Mouse (Mus musculus) cerebellum, adult 11-12 months (tissue): ENCODE data around the gene Atg10.
"Not testable (repeated sequence)": the region's sequence is repeated elsewhere in the genome, so short reads cannot be mapped to it uniquely, and the experiment has no call there.

Experiments
- DNase-seq: peaks from one replicate; pipeline ENCODE4 v3.0.0; 2022

The Atg10 gene

DNA sequence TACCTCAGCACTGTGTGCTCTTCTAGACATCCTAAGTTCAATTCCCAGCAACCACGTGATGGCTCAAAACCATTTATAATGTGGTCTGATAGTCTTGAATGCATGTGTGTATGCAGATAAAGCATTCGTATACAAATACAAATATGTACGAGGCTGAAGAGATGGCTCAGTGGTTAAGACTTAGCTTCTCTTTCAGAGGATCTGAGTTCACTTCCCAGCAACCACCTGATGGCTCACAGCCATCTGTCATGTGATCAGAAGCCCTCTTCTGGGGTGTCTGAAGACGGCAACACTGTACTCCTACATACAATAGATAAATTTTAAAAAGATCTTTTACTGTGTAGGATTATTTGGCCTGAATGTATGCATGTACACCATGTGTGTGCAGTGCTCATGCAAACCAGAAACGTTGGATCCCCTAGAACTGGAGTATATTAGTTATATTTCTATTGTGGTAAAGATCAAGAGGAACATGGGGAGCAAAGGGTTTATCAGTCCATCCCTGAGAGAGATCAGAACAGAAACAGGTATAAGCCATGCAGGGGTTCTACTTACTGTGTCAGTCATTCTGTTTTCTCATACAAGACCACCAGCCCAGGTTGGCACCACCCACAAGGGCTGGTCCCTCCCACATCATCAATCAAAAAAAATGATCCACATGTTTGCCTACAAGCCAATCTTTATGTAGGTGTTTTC is 296.7 kb downstream of the Atg10 start:
- DNase-seq = no peak

DNA sequence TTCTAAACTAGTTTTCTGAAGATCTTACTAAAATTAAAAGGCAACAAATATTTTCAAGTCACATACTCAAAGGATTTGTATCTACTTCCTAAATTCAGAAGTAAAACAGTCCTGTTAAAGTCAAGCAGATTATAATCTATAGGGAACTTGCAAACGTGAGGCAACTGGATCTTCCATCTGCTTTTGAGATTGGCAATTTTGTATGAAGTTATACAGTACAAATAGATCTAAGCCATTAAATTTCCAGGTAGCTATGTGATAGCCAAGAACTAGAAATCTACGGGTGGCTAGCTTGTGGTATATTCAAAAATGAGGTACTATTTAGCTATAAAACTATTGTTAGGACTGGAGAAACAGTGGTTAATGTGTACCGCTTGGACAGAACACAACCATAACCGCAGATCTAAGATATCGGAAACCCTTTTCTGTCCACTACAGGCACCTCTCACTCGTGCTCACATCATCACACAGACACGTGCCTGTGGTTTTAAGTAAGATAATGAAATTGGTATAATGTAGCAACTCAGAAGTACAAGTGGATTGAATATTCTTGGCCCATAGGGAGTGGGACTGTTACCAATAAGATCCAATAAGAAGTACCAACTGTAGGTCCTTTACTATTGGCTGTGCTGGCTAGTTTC is 297.5 kb downstream of the Atg10 start:
- DNase-seq = no peak

DNA sequence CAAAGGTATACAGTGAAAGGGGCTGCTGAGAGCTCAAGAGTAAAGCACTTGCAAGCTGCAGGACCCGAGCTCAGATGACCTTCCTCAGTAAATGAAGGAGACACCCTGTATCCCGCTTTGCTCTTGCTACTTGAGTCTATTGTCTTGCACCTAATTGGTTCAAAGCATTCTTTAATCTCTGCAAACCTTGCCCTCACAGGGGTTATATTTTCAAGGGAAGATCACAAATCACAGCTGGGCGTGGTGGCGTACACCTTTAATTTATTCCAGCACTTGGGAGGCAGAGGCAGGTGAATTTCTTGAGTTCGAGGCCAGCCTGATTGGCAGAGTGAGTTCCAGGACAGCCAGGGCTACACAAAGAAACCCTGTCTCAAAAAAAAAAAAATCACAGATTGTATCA is 298.6 kb downstream of the Atg10 start:
- no peak for DNase-seq

DNA sequence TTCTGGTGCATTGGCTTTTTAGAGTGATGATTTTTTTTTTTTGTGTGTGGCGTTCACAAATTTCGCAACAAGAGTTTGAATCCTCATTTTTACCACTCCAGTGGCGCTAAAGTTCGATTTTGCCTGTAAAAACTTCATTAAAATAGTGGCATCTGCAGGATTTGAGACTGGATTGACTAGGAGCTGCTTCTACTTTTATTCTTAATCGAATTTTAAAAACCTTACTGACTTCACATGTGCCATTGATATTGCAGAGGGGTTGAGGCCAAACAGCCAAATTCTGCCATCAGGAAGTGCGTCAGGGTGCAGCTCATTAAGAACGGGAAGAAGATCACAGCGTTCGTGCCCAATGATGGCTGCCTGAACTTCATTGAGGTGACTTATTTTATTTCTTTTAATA is 299.7 kb downstream of the Atg10 start:
- no peak for DNase-seq

DNA sequence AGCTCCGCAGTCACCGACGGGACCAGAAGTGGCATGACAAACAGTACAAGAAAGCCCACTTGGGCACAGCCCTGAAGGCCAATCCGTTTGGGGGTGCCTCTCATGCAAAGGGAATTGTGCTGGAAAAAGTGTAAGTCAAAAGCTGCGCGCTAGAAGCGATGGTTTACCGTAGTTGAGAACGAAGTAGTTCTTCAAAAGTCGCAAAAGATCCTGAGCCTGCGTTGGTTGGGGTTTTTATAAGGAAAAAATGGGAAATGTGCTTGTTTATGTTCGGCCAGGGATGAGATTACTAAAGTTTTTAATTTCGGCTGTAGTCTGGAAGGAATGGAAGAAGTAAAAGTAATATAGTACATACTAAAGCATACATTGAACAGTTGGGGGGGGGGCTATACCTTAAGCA is 300.2 kb downstream of the Atg10 start:
- not testable (repeated sequence) for DNase-seq

DNA sequence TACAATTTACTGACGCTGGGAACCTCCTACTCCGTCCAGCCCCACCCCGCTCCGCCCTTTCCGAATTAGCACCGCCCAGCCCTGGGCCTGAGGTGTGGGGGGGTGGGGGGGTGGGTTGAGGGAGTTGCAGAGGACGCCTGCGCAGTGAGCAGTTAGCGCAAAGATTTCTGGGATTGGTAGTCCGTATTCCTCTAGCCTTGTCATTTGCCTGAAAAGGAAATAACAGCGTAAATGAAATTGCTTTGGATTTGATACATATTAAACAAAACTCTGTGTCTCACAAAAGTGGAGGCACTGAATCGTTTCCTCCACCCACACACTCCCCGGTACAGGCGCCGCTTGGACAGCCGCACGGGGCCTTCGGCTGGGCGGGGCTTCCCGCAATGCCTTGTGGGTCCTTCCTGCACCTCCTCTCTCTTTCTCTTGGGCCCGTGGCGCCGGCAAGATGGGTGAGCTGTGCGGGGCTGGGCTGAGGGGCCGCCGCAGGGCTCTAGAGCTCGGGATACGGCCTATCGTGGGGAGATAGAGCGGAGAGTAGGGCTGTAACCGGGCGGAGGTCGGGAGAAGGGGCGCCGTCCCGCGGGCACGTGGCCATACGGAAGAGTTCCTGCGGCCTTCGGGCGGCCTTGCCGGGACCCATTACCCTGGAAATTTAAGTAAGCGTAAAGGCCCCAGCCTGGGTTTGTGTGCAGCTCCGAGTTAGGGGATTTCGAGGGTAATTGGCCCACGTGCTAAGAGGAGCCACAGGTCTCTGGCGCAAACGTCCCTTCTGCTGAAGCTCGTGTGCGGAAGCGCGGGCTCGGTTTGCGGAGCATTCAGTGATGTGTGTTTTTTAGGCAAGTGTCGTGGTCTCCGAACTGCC is 300.8 kb downstream of the Atg10 start, which contains the start of gene Rps23:
Gene Rps23 (plus strand): TSS at position 208 of the 862 bp plus-strand sequence.
- DNase-seq = peak; percentile 90

DNA sequence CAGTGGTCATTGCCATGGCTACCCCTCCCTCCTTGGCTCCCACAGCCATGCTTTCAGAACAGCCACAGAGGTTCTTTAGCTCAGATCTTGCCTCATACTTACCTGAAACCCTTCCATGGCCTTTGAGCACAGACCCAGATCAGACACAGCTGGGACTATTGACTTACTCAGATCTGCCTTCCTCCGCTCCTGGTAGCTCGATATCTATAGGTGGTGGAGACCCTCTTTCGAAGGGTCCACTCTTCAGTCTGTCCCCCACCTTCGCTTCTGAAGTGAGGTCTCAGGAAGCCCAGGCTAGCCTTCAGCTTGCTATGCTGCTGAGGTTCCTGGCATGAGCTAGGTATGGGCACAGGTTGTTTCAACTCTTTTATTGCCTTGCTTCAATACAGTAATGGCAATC is 309.0 kb downstream of the Atg10 start:
- DNase-seq = no peak

DNA sequence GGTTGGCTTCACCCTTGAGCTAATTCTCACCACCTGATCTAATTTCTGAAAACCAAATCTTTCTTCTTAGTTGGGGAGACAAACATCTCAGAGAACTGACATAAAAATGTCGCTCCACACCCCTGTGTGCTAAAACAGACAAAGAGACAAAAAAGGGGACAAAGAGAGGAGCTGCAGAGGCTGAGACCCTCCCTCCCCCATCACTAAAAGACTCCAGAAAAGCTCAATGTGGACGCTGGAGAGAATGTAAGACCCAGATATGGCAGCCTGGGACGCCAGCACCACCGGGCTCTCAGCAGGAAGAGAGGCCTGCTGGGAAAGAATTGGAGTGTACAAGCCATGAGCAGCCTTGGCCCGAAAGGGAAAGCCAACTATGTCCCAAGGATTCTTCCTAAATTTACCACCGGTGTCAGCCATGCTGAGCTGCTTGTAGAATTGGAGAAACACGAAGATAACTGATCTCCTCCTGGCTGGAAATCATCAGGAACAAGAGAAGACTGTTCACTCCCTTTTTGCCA is 310.0 kb downstream of the Atg10 start:
- no peak for DNase-seq

DNA sequence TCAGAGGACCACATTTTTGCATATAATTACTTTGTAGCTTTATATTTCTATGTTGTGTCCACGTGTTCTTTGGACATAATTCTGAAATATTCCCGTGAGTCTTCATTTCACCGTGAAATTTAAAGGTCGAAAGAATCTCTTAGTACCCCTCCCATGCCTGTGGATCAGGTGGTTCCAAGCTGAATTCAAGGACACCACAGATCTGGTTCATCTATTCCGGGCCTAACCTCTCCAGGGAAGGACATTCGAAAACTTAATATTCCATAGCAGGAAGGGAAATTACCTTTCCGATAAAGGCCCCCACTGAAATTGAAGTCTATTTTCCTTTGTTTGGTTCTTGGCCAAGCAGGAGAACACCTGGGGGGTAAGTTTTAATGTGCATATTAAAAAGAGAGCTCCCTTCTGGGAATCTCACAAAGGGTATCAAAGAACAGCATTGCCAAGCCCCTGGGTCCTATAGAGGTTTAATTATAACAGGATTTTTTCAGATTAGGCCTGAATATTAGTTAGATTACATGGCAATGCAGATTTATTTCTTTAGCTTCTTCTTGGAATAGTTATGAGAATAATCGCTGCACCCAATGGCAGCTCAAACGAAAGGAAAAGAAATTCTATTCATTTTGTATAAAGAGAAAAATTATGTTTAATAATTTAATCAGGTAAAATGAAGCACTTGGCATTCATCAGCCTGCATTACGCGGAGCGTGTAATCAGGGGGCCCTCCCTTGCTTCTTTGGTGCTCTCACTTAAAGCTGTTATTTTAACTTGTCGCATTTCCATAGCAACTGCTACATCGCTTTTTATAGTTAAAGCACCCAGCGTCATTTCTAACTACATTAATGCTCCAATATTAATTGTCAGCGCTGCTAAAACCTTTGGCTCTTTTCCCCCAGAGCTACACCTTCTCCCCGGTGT is 310.8 kb downstream of the Atg10 start:
- no peak for DNase-seq

DNA sequence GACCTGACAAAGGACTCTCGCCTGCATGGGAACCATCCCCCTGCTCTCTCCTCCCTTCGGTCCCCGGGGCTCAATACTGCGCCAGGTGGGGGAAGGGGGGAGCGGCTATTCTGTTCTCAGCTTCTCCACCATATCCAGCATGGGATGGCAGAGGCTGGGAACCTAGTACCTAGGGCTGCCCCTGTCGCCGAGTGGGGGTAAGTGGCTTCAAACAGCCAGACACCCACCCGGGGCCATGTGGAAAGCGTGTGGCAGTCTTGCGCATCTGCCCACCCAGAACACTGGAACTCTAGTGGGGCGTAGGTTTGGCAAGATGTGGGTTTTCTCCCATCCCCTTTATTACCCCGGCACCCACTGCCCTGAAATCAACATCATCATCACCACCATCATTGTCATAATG is 316.4 kb downstream of the Atg10 start:
- no peak for DNase-seq

DNA sequence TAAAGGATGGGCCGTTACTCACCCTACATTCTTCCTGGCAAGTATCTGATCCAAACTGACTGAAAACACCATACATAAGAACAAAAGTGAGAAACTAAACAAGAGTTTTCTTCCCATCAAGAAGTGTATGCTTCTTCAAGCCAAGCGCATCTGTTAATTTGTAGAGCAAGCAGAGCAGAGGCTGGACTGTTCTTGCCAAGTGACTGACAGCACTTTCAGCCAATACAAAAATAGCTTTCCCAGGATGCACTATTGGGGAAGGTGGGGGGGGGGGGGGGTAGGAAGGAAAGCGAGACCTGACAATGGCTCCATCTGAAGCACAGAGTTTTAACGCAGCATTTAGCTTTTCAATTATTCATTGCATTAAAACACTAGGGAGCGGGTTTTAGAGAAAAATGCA is 318.6 kb downstream of the Atg10 start, which contains the start of gene Atp6ap1l:
Gene Atp6ap1l (minus strand): TSS at position 180 of the 400 bp plus-strand sequence.
- no peak for DNase-seq

DNA sequence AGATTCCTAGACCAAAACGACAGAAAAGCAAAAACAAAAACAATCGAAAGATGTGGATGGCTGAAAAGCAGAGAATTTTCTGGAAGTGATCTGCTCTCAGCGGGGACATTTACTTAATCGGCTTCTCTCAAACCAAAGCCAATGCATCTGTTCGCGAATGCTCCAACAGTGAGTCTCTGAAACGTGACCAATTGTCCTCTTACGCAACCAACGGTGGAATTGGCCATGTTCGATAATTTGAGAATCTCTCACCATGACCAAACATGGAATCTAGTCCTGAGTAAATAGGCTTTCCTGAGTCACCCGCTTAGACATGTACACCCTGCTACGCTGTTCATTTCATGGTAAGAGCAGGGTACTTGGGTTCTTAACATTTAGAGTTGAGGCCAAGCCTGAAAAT is 326.9 kb downstream of the Atg10 start:
- DNase-seq = no peak

DNA sequence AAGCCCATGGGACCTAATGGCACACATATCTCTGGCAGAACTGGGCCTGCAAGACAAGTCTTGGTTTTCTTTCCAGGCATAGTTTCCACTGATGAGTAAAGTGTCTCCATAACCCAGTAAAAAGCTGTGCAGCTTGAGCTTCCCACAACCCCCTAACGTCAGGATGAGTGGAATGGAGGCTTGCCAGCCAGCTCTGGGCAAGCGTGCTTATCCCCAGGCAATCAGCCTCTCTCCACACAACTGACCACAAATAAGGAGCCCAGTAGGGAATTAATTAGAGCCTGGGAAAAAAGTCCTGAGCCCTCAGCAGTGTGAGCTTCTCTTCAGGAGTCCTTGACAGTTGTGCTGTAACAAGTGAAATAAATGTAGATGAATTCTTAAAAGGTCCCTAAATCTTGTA is 327.7 kb downstream of the Atg10 start:
- DNase-seq = peak; percentile 21

DNA sequence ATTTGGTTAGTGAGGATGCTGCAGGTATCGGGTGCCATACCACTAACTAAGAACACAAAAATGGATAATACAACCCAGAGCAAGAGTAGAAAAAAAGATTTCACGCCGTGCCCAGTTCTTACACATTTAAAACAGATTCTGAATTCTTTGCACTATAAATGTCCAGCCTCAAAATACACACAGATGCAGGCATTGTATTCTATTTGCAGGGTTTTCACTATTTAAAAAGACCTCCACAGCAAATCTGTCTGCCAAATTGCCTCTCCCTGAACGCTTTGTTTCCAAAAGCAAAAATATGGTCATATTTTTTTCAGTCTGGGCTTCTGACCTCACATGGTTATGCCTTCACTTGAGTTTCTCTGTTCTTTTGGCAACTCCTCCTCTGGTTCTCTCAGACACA is 328.9 kb downstream of the Atg10 start:
- no peak for DNase-seq

DNA sequence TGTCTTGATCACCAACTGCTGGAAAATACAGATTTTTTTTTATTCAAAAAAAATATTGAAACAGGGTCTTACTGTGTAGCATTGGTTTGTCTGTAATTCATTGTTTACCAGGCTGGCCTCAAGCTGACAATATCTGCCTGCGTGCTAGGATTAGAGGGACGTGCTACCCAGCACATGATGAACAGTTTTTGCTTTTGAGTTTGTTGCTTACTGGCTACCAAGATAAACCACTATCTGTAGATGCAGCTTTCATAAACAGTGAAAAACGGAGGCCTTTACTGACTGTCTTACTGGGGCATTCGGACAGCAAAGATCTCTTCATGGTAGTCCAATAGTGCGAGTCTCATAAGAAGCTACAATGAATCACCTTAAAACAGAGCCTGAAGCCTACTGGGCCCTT is 333.7 kb downstream of the Atg10 start:
- no peak for DNase-seq

DNA sequence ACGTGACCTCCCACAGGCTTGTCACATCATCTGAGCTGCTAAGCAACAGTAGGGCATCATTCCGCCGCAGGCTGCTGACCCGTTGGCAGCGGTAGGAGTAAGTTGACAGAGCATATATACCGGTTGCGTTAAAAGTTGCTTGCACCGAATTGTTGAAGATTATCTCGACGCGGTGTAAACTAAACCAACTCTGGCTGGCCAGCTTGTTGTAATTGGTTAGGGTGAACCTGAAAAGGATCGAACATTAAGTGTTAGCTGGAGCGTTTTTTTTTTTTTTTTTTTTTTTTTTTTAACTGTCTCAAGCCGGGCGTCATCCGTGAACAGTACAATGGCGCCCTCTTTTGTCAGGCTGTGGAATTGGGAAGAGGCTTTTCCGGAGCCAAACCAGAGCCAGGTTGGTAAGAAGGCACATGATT is 337.2 kb downstream of the Atg10 start:
- DNase-seq = peak; percentile 15

DNA sequence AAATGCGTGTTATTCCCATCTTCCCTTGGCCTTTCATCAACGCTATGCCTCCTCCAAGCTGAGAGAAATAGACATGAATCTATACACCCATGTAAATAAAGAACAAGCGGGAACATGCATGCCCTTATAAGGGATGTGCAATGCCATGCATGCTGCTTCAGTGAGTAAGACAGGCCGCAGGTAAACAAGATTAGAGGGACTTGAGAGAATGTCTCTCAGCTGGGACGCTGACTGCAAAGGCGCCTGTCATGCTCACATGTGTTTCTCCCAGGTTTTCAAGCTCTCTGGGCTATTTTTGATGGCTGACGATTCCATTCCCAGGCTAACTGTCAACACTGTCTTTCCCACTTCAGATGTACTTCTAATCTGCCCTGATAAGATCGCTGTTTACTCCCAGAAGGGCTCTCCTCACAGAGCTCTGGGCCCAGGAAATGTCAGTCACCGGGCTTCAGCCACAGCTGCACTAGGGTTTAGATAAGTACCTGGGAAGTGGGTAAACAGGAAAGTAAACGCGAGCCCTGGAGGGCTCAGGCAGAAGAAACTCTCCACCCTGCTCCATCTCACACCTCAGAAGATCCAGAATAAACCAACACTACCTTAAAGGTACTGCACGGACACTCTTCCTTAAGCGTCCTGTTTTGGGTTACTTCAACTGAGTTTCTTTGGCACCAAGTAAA is 337.8 kb downstream of the Atg10 start:
- DNase-seq = no peak
